Mouse (Mus musculus) ES-Bruce4 (cell line): Measurements from ENCODE around the gene Antxr1. TPM values are rescaled to one million over a fixed set of nuclear protein-coding genes. Genes with fewer than 3 reads are reported as not detected.

Source experiments
- H3K27ac ChIP-seq: 2 replicates; pipeline ENCODE4 v1.5.1; 2012; ENCODE audit warnings: low read length, inconsistent platforms; ENCODE audit not compliant: insufficient read depth
- H3K27me3 ChIP-seq: 2 replicates; pipeline ENCODE4 v1.6.1; 2012; ENCODE audit warnings: mild to moderate bottlenecking, low read length, inconsistent platforms; ENCODE audit not compliant: control insufficient read depth, poor library complexity, insufficient read depth, severe bottlenecking
- H3K36me3 ChIP-seq: 2 replicates; pipeline ENCODE4 v1.6.1; 2012; ENCODE audit warnings: inconsistent platforms, mild to moderate bottlenecking, low read length, moderate library complexity; ENCODE audit not compliant: control insufficient read depth, poor library complexity, insufficient read depth, severe bottlenecking
- H3K4me1 ChIP-seq: one replicate; pipeline ENCODE4 v1.8.1; 2011; ENCODE audit warnings: low read length; ENCODE audit not compliant: control insufficient read depth, insufficient read depth
- H3K4me3 ChIP-seq: 2 replicates; pipeline ENCODE4 v1.5.1; 2011; ENCODE audit warnings: low read depth, mild to moderate bottlenecking, low read length
- H3K9ac ChIP-seq: 2 replicates; pipeline ENCODE4 v1.6.1; 2012; ENCODE audit warnings: low read depth, mild to moderate bottlenecking, inconsistent platforms; ENCODE audit not compliant: poor library complexity, severe bottlenecking
- H3K9me3 ChIP-seq: replicated peaks from 2 replicates; pipeline ENCODE4 v1.6.1; 2012; ENCODE audit warnings: mild to moderate bottlenecking, low read length, inconsistent platforms; ENCODE audit not compliant: control insufficient read depth, poor library complexity, insufficient read depth, severe bottlenecking
- CTCF ChIP-seq: IDR thresholded peaks from one replicate; pipeline ENCODE4 v1.8.1; 2011; ENCODE audit warnings: low read depth, low read length
- EP300 ChIP-seq: IDR thresholded peaks from 2 replicates; pipeline ENCODE4 v1.6.1; 2011; ENCODE audit warnings: low read depth, low read length; ENCODE audit not compliant: insufficient read depth
- POLR2A ChIP-seq: IDR thresholded peaks from one replicate; pipeline ENCODE4 v1.8.1; 2011; ENCODE audit warnings: low read length; ENCODE audit not compliant: insufficient read depth
- polyA plus RNA-seq: library from polyadenylated mRNA; stranded (reverse); fragments of >200 nt; gene quantifications from 2 replicates; pipeline ENCODE4 v1.2.4, GENCODE M21; 2011; ENCODE audit warnings: low read depth; ENCODE audit not compliant: missing spikeins, insufficient read depth, insufficient read length

Gene Antxr1
- polyA plus RNA-seq, 1 experiment, result 1.6 TPM

DNA sequence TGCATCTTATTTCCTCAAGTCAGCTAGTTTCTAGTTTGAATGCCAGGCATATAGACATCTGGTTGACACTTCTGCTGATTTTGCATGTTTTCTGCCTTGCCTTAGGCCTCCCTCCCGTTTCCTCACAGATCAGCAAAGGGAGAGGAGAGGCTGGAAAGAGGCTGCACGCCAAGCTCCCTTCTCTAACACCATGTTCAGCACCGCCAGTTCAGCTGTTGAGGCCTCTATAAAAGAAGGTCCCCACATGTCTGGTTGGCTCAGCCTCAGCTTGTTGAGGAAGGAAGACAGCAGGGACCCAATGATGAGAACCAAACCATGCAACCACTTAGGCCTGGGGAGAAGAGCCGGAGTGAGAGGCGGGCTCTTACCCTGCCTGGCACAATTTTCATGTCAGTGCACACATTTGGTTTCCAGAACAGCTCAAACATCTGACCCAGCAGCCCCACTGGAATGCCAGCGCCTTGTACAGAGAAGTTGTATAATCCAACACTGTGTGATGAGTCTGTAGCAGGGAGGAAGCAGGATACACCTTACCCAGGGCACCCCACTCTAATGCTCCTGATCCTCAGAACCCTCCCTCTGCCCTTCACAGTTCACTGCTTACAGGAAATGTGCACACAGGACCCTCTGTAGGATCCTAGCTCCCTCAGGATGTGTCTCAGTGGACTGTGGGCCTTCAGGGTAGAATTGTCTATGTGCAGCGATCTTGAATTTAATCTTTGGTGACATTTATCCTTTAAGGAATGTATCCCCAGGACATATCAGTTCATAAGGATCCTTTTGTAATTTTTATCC is 77.4 kb downstream of the Antxr1 start:
- Histone ChIP-seq H3K9ac (no peak overlapping the region), H3K36me3 (no peaks in the 10 kb centered on the region), H3K4me1 (no peaks in the 10 kb centered on the region), H3K27ac (no peak overlapping the region), H3K9me3 (no peaks in the 10 kb centered on the region), H3K4me3 (no peak overlapping the region), H3K27me3 (no peaks in the 10 kb centered on the region)
- TF ChIP-seq POLR2A, result no peak
- no peak for TF ChIP-seq CTCF
- no peak for TF ChIP-seq EP300

- Histone ChIP-seq H3K27ac (no peak overlapping the region), H3K27me3 (no peaks in the 10 kb centered on the region), H3K9ac (no peak overlapping the region), H3K36me3 (no peaks in the 10 kb centered on the region), H3K9me3 (no peaks in the 10 kb centered on the region), H3K4me1 (no peaks in the 10 kb centered on the region), H3K4me3 (no peak overlapping the region)
- TF ChIP-seq CTCF, result no peak
- no peak for TF ChIP-seq EP300
- no peak for TF ChIP-seq POLR2A
Observed at GRCm38 (mm10) chr6:87257471-87257870, 78.2 kb downstream of the Antxr1 start.

DNA sequence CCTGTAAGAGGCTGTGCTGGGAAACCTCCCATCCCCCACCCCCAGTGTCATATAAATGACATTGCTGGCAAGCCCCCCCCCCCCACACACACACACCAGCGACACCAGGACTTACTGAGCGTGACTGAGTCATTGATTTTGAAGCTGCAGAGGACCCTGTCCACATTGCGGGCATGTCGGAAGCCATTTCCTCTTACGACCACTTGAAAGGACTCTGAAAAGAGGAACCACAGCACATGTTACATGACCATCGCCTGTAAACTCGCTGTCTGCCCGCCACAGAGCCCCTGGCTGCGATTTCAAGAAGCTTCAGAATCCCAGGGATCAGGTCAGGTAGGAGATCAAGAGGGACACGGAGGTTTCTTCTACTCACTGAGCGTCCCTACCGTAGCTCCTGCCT is 80.0 kb downstream of the Antxr1 start:
- H3K36me3 ChIP-seq, result no peaks in the 10 kb centered on the region
- no peak for TF ChIP-seq CTCF
- TF ChIP-seq EP300, result no peak
- TF ChIP-seq POLR2A, result no peak
- no peaks in the 10 kb centered on the region for H3K9me3 ChIP-seq
- no peak overlapping the region for H3K9ac ChIP-seq
- H3K4me3 ChIP-seq, result no peak overlapping the region
- H3K27ac ChIP-seq, result no peak overlapping the region
- no peaks in the 10 kb centered on the region for H3K4me1 ChIP-seq
- no peaks in the 10 kb centered on the region for H3K27me3 ChIP-seq

GRCm38 (mm10) chr6:87254756-87255155 is 80.9 kb downstream of the Antxr1 start:
- Histone ChIP-seq H3K9ac (no peak overlapping the region), H3K9me3 (no peaks in the 10 kb centered on the region), H3K4me1 (no peaks in the 10 kb centered on the region), H3K27ac (no peak overlapping the region), H3K4me3 (no peak overlapping the region), H3K27me3 (no peaks in the 10 kb centered on the region), H3K36me3 (no peaks in the 10 kb centered on the region)
- no peak for TF ChIP-seq POLR2A
- TF ChIP-seq EP300, result no peak
- TF ChIP-seq CTCF, result no peak

DNA sequence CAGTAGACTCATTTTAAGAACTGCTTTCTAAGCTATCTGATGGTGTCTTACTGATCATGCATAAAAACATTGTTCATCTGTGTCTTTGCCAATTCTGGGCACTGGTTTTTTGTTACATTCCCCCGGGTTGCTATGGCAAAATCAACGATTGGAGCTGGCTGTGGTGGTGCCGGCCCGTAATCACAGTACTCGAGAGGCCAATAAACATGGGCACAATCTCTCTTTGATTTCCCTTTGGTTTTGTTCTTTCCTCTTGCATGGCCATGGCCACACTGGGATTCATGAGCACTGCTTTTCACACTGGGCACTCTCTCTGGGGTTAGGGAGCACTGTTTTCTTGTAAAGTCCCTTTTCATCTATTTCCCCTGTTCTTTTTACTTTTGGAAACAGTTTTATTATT is 83.9 kb downstream of the Antxr1 start:
- Histone ChIP-seq H3K27me3 (no peaks in the 10 kb centered on the region), H3K27ac (no peak overlapping the region), H3K9ac (no peak overlapping the region), H3K36me3 (no peaks in the 10 kb centered on the region), H3K9me3 (no peaks in the 10 kb centered on the region), H3K4me3 (no peak overlapping the region), H3K4me1 (no peaks in the 10 kb centered on the region)
- TF ChIP-seq POLR2A, result no peak

DNA sequence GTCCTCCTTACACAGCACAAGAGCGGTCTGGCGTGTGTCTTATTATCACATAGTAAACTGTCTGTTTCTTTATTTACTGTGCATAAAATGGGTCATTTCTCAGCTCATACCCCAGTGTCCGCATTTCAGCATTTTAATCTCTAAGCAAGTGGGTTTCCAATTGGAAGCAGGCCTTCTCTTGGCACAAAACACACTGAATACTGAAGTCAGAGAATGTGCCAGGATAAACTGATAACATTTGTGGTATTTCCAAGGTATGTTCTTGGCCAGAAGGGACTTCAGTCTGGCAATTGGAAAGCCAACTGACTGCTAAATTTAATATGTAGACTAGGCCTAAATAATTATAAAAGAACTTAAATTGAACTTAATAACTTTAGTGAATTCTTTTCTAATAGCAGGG is 84.9 kb downstream of the Antxr1 start:
- no peaks in the 10 kb centered on the region for H3K27me3 ChIP-seq
- no peaks in the 10 kb centered on the region for H3K36me3 ChIP-seq
- H3K27ac ChIP-seq, result no peak overlapping the region
- TF ChIP-seq POLR2A, result no peak
- TF ChIP-seq CTCF, result no peak
- no peak for TF ChIP-seq EP300
- no peak overlapping the region for H3K4me3 ChIP-seq
- H3K9ac ChIP-seq, result no peak overlapping the region
- H3K9me3 ChIP-seq, result no peaks in the 10 kb centered on the region
- no peaks in the 10 kb centered on the region for H3K4me1 ChIP-seq
